Mouse (Mus musculus): ENCODE results near the gene Olfr963.

Olfr963 gene

GRCm38 (mm10) chr9:39666905-39667304, at the start of gene Olfr963:
TSS of gene Olfr963 (plus strand) at chr9:39667205.
- DNase-seq (ENCODE audit: inconsistent ontology term), result no peak

GRCm38 (mm10) chr9:39621073-39621472, 45.9 kb upstream of the Olfr963 start, which contains the start of gene Olfr960:
TSS of gene Olfr960 (plus strand) at chr9:39621373.
- DNase-seq (ENCODE audit: inconsistent ontology term), result no peak

DNA sequence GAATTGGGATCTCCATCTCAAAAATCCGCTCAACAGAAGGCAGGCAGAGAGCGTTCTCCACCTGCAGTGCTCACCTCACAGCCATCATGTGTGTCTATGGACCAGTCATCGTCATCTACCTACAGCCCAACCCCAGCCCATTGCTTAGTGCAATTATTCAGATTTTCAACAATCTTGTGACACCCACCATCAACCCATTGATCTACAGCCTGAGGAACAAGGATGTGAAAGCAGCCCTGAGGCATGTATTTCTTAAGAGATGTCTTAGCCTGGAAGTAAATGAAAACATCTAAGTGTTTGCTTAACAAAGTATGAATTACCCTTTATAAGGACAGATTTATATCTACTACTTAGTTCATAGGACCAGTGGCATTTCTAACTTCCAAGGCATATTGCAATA, 43.2 kb upstream of the Olfr963 start:
- no peak for DNase-seq (ENCODE audit: inconsistent ontology term)

DNA sequence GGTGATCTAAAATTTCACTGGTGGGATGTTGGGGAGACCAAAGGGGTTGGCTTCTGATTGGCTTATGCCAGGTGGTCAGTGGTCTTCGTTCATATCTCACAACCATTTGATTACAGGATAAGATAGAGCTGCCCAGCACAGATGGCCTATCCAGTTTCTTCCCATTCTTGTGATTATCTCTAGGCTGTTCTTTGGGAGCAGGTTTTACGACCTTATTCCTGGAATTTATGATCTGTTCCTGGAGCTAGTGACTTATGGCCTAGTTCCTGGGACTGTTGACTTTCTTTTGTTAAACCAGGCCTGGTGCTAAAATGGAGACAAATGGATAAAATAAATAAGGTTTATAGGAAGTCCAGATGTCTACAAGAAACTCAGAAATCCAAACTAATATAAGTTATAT, 42.3 kb upstream of the Olfr963 start:
- no peak for DNase-seq (ENCODE audit: inconsistent ontology term)

DNA sequence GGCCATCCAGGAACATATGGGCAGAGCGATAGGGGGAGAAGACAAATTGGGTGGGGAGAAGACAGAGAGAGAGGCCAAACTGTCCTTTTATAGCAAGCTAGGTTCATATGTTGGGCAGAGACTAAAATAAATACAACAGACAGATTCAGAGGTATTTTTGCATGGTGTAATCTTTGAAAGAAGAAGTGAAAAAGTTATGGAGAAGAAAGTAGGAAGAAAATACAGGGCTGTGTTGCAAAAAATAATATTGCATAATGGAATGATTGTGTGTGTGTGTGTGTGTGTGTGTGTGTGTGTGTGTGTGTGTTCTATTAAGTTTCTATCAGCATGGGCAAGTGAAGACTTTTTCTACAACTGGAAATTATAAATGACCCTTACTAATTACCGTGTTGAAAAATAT, 37.9 kb upstream of the Olfr963 start:
- no peak for DNase-seq (ENCODE audit: inconsistent ontology term)

- DNase-seq (ENCODE audit: inconsistent ontology term), result no peak
Measured at GRCm38 (mm10) chr9:39633913-39634594, 33.0 kb upstream of the Olfr963 start.

GRCm38 (mm10) chr9:39644785-39645184, 22.2 kb upstream of the Olfr963 start, which contains the start of gene Olfr961:
TSS of gene Olfr961 (plus strand) at chr9:39645085.
- DNase-seq (ENCODE audit: inconsistent ontology term), result no peak

DNA sequence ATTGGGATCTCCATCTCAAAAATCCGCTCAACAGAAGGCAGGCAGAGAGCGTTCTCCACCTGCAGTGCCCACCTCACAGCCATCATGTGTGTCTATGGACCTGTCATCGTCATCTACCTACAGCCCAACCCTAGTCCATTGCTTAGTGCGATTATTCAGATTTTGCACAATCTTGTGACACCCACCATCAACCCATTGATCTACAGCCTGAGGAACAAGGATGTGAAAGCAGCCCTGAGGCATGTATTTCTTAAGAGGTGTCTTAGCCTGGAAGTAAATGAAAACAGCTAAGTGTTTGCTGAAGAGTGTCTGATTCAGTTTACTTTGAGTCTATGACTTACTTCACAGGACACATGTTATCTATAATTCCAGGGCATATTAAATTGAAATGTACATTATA, 19.6 kb upstream of the Olfr963 start:
- DNase-seq (ENCODE audit: inconsistent ontology term), result no peak

GRCm38 (mm10) chr9:39654756-39655396, 12.1 kb upstream of the Olfr963 start:
- no peak for DNase-seq (ENCODE audit: inconsistent ontology term)

DNA sequence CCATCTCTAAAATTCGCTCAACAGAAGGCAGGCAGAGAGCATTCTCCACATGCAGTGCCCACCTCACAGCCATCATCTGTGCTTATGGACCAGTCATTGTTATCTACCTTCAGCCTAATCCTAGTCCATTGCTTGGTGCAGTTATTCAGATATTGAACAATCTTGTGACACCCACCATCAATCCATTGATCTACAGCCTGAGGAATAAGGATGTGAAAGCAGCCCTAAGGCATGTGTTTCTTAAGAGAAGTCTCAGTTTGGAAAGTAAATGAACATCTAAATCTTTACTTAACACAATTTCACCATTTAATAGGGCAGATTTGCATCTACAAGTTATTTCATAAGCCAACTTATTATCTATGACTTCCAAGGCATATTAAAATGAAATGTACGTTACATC, 2.7 kb downstream of the Olfr963 start:
- no peak for DNase-seq (ENCODE audit: inconsistent ontology term)

DNA sequence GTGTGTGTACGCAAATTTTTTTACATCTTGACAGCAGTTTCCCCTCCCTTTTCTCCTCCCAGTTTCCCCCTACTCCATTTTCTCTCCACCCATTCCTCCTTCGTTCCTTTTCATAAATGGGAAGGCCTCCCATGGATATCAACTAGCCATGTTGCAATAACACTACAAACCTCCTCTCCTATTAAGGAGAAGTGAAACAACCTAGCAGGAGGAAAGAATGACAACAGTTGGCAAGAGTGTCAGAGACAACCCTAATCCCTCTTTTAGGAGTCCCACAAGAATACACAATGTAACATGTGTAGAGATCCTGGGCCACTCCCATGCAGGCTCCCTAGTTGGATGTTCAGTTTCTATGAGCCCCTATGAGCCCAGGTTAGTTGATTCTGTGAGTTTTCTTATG, 7.8 kb downstream of the Olfr963 start:
- DNase-seq (ENCODE audit: inconsistent ontology term), result no peak

DNA sequence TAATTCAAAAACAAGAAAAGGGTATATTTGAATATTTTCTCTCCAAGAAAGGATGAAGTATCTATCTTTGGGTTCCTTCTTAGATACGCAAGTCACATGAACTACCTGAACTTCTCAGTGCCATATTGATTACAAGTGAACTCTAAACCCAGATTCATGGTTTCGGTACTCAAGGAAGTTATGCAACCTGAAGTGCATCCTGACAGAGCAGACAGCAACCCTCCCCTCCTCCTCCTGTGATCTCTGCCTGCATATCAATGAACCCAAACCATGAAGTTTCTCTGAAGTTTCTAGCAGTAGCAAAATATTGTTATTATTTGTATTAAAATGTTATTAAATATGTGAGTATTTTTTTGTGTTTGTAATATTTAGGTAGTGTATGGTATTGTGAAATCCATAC, 11.6 kb downstream of the Olfr963 start:
- DNase-seq (ENCODE audit: inconsistent ontology term), result no peak

GRCm38 (mm10) chr9:39679280-39679679, 12.3 kb downstream of the Olfr963 start:
- DNase-seq (ENCODE audit: inconsistent ontology term), result no peak

- DNase-seq (ENCODE audit: inconsistent ontology term), result peak; percentile 6
Measured at GRCm38 (mm10) chr9:39701123-39701522, 34.1 kb downstream of the Olfr963 start.

GRCm38 (mm10) chr9:39707017-39707416, 40.0 kb downstream of the Olfr963 start, which contains the start of gene Olfr149:
TSS of gene Olfr149 (minus strand) at chr9:39707117.
- DNase-seq (ENCODE audit: inconsistent ontology term), result no peak

DNA sequence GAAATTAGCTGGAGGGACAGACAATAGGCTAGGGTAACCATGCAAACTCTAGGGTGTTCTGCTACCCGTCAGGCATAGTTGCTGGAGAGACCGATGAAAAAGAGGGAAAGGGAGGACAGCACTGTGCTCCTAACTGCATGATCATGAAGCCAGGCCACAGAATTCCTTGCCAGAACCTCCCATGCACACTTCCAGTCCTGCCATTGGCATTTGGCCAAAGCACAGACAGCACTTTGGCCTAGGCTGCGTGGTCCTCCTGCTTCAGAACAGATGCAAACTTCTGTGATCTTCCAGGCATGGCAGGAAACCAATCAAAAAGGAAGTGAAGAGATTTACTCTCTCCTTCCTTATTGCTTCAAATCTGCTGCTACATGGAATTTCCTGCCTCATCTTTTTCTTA, 42.0 kb downstream of the Olfr963 start:
- no peak for DNase-seq (ENCODE audit: inconsistent ontology term)

GRCm38 (mm10) chr9:39711053-39711452, 44.0 kb downstream of the Olfr963 start, which contains the start of gene Olfr965:
TSS of gene Olfr965 (plus strand) at chr9:39711353.
- no peak for DNase-seq (ENCODE audit: inconsistent ontology term)

All from Muller cell, postnatal 12 days (primary cell).